Mouse (Mus musculus): ENCODE data around the gene Polr2i.
"Not testable (repeated sequence)": the region's sequence is repeated elsewhere in the genome, so short reads cannot be mapped to it uniquely, and the experiment has no call there.

Gene Polr2i

DNA sequence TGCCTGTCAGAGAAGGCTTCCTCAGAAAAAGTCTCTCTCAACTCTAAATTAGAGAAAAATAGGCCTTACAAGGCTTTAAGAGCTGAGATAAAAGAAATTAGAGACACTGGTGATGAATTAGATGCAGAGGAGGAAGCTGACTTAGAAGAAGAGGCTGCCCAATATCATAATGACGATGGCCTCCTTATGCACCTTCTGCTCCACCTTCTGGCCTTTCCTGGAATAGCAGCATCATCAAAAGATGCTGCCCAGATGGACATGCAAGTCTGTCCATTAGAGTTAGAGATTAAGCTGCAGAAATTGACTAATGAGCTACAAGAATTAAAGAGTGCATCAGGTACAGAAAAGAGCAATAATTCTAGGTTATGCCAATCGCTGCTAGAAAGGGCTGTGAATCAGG, 26.4 kb upstream of the Polr2i start:
- DNase-seq, result peak; percentile 69

DNA sequence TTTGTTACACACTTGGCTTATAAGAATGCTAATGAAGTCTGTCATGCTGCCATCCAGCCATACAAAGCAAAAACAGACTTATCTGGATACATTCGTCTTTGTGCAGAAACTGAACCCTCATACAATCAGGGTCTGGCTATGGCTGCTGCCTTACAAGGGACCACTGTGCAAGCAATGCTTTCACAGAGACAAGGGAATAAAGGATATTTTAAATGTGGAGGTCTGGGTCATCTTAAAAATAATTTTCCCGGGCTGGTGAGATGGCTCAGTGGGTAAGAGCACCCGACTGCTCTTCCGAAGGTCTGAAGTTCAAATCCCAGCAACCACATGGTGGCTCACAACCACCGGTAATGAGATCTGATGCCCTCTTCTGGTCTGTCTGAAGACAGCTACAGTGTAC, 25.4 kb upstream of the Polr2i start:
- not testable (repeated sequence) for DNase-seq

DNA sequence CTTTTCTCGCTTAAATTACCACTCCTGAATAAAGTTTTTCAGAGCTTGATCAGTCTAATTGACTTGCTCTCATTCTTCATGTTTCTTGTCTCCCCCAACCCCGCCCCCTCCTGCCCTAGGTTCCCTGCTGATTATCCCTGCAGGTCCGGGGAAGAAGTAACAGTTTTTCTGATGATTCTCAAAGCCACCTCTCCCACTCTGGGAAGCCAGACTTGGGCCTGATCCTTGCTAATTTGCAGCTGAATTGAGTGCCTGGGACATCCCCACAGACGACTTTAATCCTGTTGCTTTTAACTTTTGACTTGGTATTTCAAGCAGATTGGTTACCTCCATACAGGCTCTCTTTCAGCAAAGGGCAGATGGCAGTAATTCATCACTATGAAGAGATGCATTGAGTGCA, 20.7 kb upstream of the Polr2i start:
- peak; percentile 0 for DNase-seq

DNA sequence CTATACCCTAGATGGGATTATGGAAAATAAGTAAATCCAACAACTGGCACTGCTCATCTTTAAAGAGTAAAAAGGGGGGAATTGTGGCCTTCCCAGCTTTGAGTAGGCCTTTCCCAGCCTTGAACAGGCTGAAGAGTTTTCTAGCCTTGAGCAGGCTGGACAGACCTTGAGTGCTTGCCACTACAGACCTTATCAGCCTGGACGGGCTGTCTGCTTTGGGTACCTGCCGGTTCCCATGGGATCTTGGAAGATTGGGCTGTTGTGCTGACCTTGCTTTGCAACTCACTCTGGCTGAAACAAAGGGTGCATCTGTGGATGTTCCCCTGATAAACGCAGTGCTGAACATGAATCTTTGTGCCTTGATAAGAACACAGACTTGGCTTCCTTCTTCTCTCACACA, 17.9 kb upstream of the Polr2i start:
- no peak for DNase-seq

DNA sequence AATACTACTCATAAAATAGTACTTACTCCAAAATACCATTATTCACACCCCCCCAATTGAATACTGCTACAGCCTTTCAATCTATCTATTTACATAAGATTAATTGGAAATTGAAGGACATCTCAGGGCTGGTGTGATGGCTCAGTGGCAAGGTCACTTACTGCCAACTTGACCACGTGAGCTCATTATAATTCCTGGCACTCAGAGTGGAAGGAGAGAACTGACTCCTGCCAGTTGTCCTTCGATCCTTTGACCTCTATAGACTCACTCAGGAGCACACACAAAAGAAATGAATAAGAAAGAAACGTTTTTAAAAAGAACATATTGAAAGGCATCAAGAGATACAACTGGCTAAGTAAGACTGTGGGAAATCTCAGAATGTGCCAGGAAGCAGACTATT, 15.9 kb upstream of the Polr2i start:
- DNase-seq, result no peak

DNA sequence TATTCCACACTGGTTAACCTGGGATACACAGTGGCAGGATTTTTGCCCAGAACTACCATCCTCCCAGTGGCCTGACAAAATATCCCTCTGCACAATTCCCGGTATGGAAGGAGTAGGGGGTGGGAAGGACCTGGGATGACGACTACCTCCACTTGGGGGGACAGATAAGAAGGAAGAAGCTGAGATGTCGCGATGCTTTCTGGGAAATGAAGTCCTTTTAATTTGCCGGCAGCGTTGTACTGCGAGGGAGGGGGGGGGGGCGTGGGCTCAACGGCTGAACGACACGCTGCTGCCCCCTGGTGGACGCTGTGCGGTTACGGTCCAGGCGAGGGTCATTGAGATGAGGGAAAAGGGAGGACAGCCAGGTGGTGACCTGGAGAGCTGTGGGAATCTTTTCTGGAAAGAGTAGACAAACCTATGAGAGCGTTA, 15.0 kb upstream of the Polr2i start:
- DNase-seq, result peak; percentile 77

DNA sequence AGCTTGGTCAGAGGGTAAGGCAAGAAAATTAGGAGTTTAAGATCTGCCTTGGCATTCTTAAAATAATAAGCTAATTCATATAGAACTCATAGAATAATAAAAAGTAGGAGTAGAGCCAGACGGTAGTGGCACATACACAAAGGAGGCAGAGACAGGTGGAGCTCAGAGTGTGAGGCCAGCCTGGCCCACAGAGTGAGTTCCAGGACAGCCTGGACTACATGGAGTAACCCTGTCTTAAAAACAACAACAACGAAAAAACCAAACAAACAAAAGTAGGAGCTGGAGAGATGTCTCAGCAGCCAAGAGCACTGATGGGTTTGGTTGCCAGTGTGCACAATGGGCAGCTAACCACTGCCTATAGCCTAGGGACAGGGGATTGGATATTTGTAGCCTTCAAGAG, 14.5 kb upstream of the Polr2i start:
- no peak for DNase-seq

DNA sequence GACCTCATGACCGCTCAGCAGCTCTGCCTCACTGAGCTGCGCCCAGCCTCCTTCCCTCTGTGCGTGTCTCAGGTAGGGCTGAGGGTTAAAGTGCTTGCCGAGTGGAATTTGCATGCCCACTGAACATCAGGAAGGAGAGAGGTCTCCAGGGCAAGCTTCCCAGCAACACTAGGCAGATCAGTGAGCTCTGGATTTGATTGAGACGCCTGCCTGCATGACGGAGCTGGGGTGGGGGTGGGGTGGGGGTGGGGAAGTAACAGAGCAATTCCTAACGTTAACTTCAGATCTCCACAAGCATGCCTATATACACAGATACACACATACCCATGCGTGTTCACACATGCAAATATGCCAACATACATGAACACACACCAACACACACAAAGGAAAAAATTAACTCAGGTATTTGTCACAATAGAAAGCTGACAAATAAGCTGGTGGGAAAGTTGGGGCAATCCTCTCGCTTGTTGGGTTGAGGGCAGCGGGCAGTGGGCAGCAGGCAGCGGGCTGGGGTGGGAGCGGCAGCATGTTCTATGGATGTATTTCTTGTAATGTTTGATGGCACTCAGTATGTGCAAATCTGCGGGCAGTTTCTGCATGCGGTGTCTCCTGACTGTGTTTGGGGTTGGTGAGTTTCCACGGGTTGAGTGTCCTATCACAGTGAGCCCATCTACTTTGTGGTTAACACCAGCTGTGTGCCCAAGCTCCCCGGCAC, 12.3 kb upstream of the Polr2i start:
- DNase-seq, result peak; percentile 46

DNA sequence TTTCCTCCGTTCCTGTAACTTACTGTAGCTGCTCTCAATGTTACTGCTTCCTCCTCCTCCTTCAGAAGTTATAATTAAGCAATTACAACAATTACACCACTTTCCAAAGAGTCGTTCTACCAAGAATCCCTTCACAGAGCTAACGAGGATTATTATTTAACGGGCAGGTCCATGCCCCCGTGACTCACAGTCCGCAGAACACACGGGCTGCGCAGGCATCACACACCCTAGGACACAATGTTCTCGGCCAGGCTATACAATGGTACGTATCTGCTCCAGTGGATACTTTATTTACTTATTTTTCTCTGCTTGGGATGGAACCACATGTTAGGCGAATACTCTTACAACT, 11.8 kb upstream of the Polr2i start:
- no peak for DNase-seq

DNA sequence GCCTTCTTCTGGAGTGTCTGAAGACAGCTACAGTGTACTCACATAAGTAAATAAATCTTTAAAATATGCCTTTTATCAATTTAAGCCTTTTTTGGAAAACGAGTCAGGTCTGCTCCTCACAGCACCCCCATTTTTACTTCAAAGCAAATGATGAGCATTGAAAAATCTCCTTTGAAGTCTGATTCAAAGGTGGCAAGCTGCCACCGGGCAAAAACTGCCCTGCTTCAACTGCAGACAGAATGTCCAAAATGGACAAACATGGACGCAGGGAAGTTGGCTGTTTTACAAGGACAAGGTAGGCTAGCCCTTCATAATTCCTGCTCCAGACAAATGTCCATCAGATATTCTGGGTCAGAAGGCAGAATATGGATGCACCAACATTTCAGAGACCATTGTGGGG, 10.3 kb upstream of the Polr2i start:
- no peak for DNase-seq

DNA sequence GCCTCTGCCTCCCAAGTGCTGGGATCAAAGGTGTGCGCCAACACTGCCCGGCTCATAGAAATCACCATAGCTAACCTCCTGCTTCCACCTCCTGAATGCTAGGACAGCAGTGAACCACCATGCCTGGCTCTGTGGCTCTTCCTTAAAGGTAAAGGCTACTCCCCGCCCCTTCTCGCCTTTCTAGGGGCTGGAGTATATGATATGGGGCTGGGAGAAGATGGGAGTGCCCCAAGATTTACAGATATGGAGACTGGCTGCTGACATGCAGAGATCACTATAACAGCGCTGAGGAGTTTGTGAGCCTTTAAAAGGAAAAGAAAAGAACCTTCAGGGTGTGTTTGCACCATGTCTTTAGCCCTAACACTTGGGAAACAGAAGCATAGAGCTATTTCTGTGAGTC, 9.5 kb upstream of the Polr2i start:
- no peak for DNase-seq

DNA sequence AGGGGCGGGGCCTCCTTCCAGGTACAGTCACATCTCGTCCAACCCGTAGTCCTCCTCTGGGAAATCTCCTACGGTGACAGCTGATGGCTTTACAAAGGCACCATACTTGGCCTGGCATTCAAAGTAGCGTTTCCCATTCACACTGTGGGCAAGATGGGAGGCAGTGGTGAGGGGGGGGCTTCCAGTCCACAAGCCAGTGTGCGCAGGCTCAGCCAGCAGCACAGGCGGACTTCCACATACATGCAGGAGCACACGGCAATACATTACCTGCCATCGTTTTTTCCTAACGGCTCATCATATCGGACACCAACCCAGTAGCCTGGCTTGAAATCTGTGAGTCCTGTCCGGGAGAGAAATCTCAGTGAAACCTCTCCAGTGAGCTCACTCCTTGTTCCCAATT, 7.5 kb upstream of the Polr2i start:
- no peak for DNase-seq

DNA sequence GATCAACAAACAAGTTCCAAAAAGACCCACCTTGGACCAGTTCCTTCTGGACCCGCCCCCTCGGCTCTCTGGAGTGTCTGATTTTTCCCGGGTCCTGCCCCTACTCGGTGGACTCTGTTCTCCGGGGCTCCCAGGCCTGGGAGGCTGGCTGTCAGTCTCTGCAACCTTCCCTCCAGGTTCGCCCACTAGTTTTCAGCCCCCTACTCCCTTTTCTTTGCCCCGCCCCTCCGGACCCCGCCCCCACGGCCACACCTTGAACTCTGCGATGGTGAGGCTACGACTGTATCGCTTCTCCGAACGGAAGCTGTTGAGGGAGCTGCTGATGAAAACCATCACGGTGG, 450 bp upstream of the Polr2i start:
- no peak for DNase-seq

DNA sequence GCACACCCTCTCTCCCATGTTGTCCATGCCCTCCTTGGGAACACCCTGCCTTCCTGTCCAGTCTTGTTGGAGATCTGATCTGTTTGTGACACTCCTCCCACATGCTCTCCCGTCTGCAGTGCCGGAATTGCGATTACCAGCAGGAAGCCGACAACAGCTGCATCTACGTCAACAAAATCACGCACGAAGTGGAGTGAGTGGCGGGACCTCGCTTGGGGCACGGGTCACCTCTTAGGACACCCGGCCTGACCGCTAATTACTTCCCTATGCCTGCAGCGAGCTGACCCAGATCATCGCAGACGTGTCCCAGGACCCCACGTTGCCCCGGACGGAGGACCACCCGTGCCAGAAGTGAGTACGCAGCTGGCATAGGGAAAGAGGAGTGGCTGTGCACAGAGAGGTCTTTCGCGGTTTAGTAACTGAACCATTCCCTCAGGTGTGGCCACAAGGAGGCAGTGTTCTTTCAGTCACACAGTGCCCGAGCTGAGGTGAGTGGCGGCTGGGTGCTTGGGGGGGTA, 942 bp downstream of the Polr2i start:
- peak; percentile 78 for DNase-seq

DNA sequence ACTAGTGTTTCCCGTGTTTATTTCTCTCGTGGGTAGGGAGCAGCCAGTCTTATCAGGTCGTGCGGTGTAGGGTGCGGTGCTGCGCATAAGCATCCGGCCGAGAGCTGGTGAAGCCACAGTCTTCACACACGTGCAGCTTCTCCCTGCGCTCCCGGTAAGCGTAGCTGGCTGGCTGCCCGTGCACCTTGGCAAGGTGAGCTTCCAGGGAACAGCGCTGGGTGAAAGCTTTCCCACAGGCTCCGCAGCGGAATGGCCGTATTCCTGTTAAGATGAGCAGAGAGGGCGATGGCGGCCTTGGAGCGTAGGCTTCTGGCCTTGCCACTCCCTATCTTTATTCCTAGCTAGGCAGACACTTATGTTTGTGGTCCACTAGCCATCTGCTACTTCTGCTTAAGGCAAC, 1.6 kb downstream of the Polr2i start:
- peak; percentile 69 for DNase-seq

DNA sequence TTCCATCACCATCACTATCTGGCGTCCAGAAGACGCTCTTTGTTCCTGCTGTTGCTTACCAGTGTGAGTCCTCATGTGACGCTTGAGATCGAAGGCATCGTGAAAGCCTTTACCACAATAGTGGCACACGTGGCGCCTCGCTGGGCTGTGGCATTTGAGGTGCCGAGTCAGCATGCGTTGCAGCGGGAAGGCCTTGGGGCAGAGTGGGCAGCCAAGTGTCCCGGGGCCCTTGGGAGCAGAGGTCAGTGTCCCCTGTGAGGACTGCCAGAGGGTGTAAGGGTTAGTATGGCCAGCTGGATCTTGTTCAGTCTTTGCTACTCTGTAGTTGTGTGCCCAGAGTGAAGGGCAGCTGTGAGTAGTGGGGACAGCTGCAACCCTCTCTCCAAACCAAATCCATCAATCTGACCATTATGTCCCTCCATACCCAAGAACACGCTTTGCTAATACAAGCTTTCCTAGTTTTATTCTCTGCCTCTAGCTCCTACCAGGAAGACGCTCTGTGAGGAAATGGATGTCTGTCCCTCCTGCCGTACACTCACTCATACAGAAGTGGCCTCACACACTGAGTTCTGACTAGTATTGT, 2.6 kb downstream of the Polr2i start:
- DNase-seq, result peak; percentile 49

DNA sequence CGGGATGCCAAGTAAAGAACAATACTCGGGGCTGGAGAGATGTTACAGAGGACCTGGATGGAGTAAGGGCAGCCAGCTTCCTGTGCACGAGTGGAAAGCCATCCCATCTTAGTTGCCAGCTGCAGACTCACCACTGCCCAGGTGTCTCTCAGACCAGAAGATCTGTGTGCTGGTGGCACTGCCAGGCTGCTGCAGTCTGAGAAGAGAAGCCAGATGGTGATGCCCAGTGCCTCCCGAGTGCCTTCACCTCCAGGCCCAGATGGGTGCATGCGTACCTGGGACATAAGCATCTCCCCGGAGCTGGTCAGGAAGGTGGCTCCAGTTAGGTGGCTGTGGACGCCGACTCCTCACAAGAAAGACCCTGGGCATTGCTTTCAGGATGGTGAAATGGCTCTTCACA, 3.3 kb downstream of the Polr2i start:
- no peak for DNase-seq

DNA sequence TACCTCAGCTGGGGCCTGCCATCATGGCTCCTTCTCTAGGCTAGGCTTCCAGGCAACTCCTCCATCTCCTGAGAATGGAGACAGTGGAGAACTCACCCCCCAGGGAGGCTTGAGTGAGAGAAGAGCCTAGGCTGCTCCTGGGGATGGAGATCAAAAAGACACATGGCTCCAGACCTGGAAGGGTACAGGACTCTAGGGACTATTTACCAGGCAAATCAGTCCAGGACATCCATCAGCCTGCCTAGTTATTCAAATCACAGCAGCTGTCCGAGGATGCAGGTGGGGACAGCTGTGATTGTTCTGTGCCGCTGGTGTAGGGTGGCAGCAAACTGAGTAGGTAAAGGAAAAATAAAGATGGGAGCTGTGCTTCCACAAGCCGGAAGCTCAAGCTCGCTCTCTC, 3.9 kb downstream of the Polr2i start, which contains the start of gene Ovol3:
TSS of gene Ovol3 (minus strand) at position 101 of the 400 bp plus-strand sequence.
- DNase-seq, result no peak

DNA sequence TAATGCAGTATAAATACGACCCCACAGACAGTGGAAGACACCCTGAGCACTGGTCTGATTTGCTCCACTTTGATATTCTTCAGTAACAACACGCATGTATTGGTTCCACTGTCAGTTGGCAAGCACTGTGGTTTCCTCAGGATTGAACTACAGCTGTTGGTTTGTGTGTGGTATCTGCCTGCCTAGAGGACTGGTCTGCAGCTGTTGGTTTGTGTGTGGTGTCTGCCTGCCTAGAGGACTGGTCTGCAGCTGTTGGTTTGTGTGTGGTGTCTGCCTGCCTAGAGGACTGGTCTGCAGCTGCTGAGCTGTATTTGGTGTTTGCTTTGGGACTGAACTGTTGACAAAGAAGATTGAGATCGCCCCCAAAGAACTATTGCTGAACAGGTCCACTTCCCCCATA, 5.6 kb downstream of the Polr2i start:
- not testable (repeated sequence) for DNase-seq

DNA sequence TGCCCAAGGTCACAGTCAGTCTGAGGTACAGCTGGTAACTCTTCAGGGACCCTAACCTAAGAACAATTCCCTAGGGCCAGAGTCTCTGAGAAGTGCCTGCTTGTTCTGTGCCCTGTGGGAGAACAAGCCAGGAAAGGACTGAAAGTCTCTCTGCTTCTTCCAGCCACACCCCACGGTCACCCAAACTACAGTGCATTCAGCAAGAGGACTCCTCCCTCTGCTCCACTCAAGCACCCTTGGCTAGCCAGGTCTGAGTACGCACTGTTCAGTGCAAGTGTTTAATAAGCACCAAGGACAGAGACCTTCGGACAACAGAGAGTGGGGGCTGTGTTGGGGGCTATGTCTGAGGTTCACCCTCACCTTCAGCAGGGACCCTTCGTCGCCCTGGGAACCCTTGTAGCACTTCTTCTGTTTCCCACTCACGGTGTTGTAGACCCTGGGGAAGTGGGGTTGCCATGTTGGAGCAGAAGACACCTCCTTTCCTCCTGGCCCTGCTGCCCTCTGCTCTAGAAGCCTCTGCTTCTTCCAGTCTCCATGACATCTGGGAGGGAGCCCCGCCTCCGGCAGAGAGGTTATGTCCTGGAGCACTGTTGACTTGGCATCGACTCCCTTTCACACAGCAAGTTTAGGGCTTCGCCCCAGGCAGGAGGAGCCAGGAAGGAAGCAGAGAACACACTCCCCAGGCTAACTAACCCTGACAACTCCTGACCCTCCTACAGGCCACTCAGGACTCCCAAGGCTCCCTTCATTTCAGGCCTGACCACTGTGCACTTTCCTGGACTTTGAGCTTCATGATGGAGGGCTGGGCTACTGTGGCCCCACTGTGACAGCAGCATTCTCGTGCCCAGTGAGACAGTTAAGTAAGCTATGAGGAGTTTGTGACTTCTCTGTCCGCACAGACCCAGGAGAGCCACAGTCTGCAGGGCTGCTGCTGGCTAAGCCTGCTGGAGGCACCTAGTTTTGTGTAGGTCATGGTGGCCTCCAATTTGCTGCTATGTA, 20.5 kb downstream of the Polr2i start:
- DNase-seq, result no peak

DNA sequence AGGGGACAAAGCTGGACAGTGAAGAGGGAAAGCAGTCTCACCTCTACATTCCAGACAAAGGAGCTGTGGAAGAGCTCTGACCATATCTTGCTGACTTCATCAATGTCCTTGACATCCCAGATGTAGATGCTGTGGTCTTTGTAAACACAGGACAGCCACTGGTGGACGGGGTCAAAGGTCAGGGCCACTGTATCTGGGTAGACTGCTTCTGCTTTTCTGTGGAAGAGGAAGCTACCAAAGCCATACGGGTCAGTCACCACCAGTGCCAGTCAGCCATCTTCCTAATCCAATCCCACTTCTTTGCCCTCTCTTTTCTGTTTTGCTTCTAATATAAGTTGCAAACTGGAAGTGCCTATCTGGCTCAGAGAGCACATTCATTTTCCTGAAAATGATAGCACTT, 33.3 kb downstream of the Polr2i start:
- DNase-seq, result no peak

DNA sequence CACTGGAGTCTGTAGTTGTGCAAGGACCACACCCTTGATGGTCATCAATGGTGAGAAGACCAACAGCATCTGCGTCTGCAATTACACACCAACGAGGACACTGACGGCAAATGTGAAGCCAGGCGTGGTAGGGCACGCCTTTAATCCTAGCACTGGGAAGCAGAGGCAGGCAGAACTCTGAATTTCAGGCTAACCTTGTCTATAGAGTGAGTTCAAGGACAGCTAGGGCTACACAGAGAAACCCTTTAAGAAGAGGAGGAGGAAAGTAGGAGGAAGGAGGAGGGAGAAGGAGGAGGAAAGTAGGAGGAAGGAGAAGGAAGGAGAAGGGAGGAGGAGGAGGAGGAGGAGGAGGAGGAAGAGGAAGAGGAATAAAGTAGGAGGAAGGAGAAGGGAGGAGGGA, 33.8 kb downstream of the Polr2i start:
- DNase-seq, result no peak

DNA sequence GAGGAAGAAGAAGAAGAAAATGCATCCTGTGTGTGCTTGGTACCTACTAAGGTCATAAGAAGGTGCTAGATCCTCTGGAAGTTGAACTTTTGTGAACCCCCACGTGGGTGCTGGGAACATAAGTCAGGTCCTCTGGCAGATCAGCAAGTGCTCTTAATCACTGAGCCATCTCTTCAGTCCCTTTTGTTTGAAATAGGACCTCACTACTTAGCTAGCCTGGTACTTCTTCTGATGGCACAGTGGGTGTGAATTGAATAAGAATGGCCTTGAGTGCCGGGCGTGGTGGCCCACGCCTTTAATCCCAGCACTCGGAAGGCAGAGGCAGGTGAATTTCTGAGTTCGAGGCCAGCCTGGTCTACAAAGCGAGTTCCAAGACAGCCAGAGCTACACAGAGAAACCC, 34.2 kb downstream of the Polr2i start:
- no peak for DNase-seq

DNA sequence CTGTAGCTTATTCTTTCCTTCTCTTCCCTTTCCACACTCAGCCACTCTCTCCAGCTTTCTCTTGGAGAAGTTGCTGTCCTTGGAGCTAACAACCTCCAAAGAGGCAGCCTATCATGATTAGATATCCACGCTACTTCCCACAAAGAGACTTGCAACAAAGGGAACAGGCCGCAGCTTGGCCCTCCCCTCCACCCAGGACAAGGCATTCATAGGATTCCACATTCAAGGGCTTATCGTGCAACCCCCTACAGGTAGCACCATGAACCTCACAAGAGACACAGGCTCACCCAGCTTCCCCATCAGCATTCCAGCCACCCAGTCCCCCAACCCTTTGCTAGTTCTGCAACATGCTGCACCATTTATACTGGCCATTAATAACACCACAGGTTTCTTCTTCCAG, 35.0 kb downstream of the Polr2i start:
- no peak for DNase-seq

Data from cerebellum, adult 11-12 months (tissue).